Mouse (Mus musculus) liver, adult 2 months (tissue): ENCODE results near the gene Sept7.

Experiments used
- CTCF ChIP-seq: fragments of 200-500 bp; IDR thresholded peaks from 2 replicates; pipeline ENCODE4 v1.5.1; 2011; ENCODE audit warnings: low read depth, low read length, control low read depth
- POLR2A ChIP-seq: fragments of 200-500 bp; IDR thresholded peaks from 2 replicates; pipeline ENCODE4 v1.6.1; 2011; ENCODE audit warnings: low read length, control low read depth; ENCODE audit not compliant: insufficient read depth; ENCODE audit errors: extremely low read depth

DNA sequence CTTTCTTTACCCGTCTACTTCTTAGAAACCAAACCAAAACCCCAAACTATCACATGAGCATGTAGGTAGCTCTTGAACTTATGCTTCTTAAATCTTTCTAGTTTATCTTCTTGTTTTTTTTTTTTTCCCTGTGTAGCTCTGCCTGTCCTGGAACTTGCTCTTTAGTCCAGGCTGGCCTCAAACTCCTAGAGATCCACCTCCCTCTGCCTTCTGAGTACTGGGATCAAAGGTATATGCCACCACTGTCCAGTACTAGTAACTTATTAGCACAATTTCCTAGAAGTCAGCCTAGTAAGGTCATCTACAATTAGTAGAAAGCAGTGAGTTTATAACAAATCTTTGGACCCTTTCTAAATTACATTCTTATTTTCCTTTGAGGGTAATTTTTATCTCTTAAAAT, 37.6 kb downstream of the Sept7 start:
- TF ChIP-seq POLR2A (no peak), CTCF (no peak)
